Mouse (Mus musculus) adipocyte (in vitro differentiated cells): ENCODE measurements around the gene Dlgap4.
"Not testable (repeated sequence)": the region's sequence is repeated elsewhere in the genome, so short reads cannot be mapped to it uniquely, and the experiment has no call there.

Experiments used
- DNase-seq: peaks from one replicate; pipeline ENCODE4 v3.0.0-alpha.2; 2016; ENCODE audit warnings: low spot score

Dlgap4 gene

GRCm38 (mm10) chr2:156776907-156777306, 163.4 kb downstream of the Dlgap4 start:
- no peak for DNase-seq

GRCm38 (mm10) chr2:156777326-156778004, 164.0 kb downstream of the Dlgap4 start:
- DNase-seq: no peak

- no peak for DNase-seq
Observed at GRCm38 (mm10) chr2:156778571-156778970, 165.1 kb downstream of the Dlgap4 start.

- DNase-seq: no peak
Observed at GRCm38 (mm10) chr2:156779036-156779435, 165.5 kb downstream of the Dlgap4 start.

- DNase-seq: no peak
Observed at GRCm38 (mm10) chr2:156779488-156779887, 166.0 kb downstream of the Dlgap4 start.

- no peak for DNase-seq
Observed at GRCm38 (mm10) chr2:156780129-156780528, 166.6 kb downstream of the Dlgap4 start.

GRCm38 (mm10) chr2:156780752-156781151, 167.2 kb downstream of the Dlgap4 start:
- DNase-seq: no peak

GRCm38 (mm10) chr2:156781281-156781680, 167.8 kb downstream of the Dlgap4 start:
- no peak for DNase-seq

GRCm38 (mm10) chr2:156781836-156782480, 168.5 kb downstream of the Dlgap4 start:
- DNase-seq: no peak

GRCm38 (mm10) chr2:156782481-156783348, 169.2 kb downstream of the Dlgap4 start:
- no peak for DNase-seq

GRCm38 (mm10) chr2:156783349-156783728, 169.8 kb downstream of the Dlgap4 start:
- DNase-seq: no peak

GRCm38 (mm10) chr2:156784016-156784585, 170.6 kb downstream of the Dlgap4 start:
- DNase-seq: no peak

- no peak for DNase-seq
Observed at GRCm38 (mm10) chr2:156784891-156785290, 171.4 kb downstream of the Dlgap4 start.

GRCm38 (mm10) chr2:156786369-156786768, 172.9 kb downstream of the Dlgap4 start:
- not testable (repeated sequence) for DNase-seq

- no peak for DNase-seq
Observed at GRCm38 (mm10) chr2:156787090-156787775, 173.7 kb downstream of the Dlgap4 start.

- DNase-seq: peak; percentile 51
Observed at GRCm38 (mm10) chr2:156787776-156788105, 174.2 kb downstream of the Dlgap4 start.

GRCm38 (mm10) chr2:156788836-156789235, 175.3 kb downstream of the Dlgap4 start:
- DNase-seq: no peak

GRCm38 (mm10) chr2:156798516-156798915, 185.0 kb downstream of the Dlgap4 start:
- no peak for DNase-seq

GRCm38 (mm10) chr2:156801045-156801444, 187.5 kb downstream of the Dlgap4 start:
- no peak for DNase-seq

GRCm38 (mm10) chr2:156802116-156802515, 188.6 kb downstream of the Dlgap4 start:
- DNase-seq: not testable (repeated sequence)

GRCm38 (mm10) chr2:156803698-156804372, 190.3 kb downstream of the Dlgap4 start:
- DNase-seq: no peak
